Mouse (Mus musculus): ENCODE results near the gene Kmo.

DNA sequence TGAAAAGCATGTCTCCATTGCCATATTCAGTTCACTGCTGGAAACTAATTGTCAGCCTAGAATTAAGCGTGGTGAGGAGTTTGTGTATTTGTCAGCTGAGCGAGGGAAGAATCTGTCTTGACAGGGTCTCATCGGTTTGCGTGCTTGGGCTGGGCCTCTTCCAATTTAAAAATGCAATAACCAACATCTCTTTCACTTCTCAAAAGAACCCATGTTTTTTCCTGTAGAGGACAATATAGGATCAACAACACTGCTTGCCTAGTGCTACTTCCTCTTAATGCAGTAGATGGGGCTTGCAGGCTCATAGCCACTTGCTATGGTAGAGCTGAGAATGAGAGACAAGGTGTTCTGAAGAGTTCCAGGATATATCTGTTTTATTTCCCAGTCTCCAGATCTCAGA is 39.7 kb downstream of the Kmo start:
- TF ChIP-seq CTCF (IDR thresholded peaks at IDR 0.05; ENCODE audit: extremely low read depth, insufficient read depth, insufficient read length, insufficient replicate concordance) (no peak), POLR2A (IDR thresholded peaks at IDR 0.05; ENCODE audit: low read depth, low read length) (no peak; the same call in 1 of the 2 replicates)

Data from spleen, adult 2 months (tissue).